Mouse (Mus musculus) kidney, adult 2 months (tissue): Measurements from ENCODE around the gene Gjd2. TPM values are rescaled to one million over a fixed set of nuclear protein-coding genes. Genes with fewer than 3 reads are reported as not detected.
A peak's percentile ranks its signal among the peaks of the same experiment; 100 is the strongest.

Experiments
- DNase-seq: peaks from one replicate; pipeline ENCODE4 v3.0.0; 2021
- H3K27ac ChIP-seq: fragments of 200-500 bp; 2 replicates; pipeline ENCODE4 v1.5.1; 2012; ENCODE audit warnings: low read depth, low read length, control low read depth, inconsistent platforms; ENCODE audit not compliant: insufficient read depth
- H3K27me3 ChIP-seq: fragments of 200-500 bp; replicated peaks from 2 replicates; pipeline ENCODE4 v1.6.1; 2012; ENCODE audit warnings: mild to moderate bottlenecking, moderate library complexity, low read length, inconsistent platforms; ENCODE audit not compliant: control insufficient read depth, insufficient read depth
- H3K36me3 ChIP-seq: fragments of 200-500 bp; 2 replicates; pipeline ENCODE4 v1.6.1; 2012; ENCODE audit warnings: mild to moderate bottlenecking, moderate library complexity, low read length, inconsistent platforms; ENCODE audit not compliant: control insufficient read depth, insufficient read depth
- H3K4me1 ChIP-seq: fragments of 200-500 bp; 2 replicates; pipeline ENCODE4 v1.6.1; 2011; ENCODE audit warnings: low read length; ENCODE audit not compliant: control insufficient read depth, insufficient read depth
- H3K4me3 ChIP-seq: fragments of 200-500 bp; 2 replicates; pipeline ENCODE4 v1.5.1; 2011; ENCODE audit warnings: mild to moderate bottlenecking, low read depth, low read length, control low read depth; ENCODE audit not compliant: insufficient read depth
- CTCF ChIP-seq: fragments of 200-500 bp; conservative IDR thresholded peaks from 2 replicates; pipeline ENCODE4 v1.5.1; 2011; ENCODE audit warnings: low read depth, mild to moderate bottlenecking, control low read depth, low read length, moderate library complexity, mixed read lengths; ENCODE audit not compliant: insufficient read depth, insufficient read length
- POLR2A ChIP-seq: fragments of 200-500 bp; IDR thresholded peaks from one replicate; pipeline ENCODE4 v1.6.1; 2011; ENCODE audit warnings: low read depth, low read length, control low read depth
- WGBS: fragments of 180-500 bp; shearing (Covaris S2); methylation state at CpG from one replicate; pipeline ENCODE4 v1.1.7; 2018; 5-methylcytosine and 5-hydroxymethylcytosine counted together
- polyA plus RNA-seq: library from polyadenylated mRNA; depleted of rRNA; stranded (reverse); fragments of >200 nt; gene quantifications from 2 replicates; pipeline ENCODE4 v1.2.3, GENCODE M21; 2012; rRNA removed

Gjd2 gene
- polyA plus RNA-seq, 1 experiment: not detected

- Histone ChIP-seq H3K27ac (no peak overlapping the region), H3K27me3 (no peaks in the 10 kb centered on the region), H3K36me3 (no peaks in the 10 kb centered on the region), H3K4me1 (no peaks in the 10 kb centered on the region), H3K4me3 (no peak overlapping the region)
- WGBS: 56% methylated on average over 5 of the region's 5 CpGs
- TF ChIP-seq POLR2A: no peak
- TF ChIP-seq CTCF: no peak
- DNase-seq: no peak
Measured at GRCm38 (mm10) chr2:113978151-113978771, 35.2 kb downstream of the Gjd2 start.

- Histone ChIP-seq H3K4me3 (no peak overlapping the region), H3K4me1 (no peaks in the 10 kb centered on the region), H3K27me3 (no peaks in the 10 kb centered on the region), H3K27ac (no peak overlapping the region), H3K36me3 (no peaks in the 10 kb centered on the region)
- TF ChIP-seq CTCF (no peak), POLR2A (no peak)
- DNase-seq: peak; percentile 1
- 39% methylated on average over 7 of the region's 7 CpGs for WGBS
Measured at GRCm38 (mm10) chr2:113973950-113974349, 39.5 kb downstream of the Gjd2 start.

- Histone ChIP-seq H3K4me1 (no peaks in the 10 kb centered on the region), H3K27me3 (no peaks in the 10 kb centered on the region), H3K4me3 (no peak overlapping the region), H3K36me3 (no peaks in the 10 kb centered on the region), H3K27ac (no peak overlapping the region)
- TF ChIP-seq CTCF (peak; percentile 37), POLR2A (no peak)
- 22% methylated on average over 4 of the region's 4 CpGs for WGBS
- DNase-seq: no peak
Measured at GRCm38 (mm10) chr2:113966421-113966820, 47.0 kb downstream of the Gjd2 start.

Other genes starting within 250 kb of the Gjd2 start
- 7.3 and 7.9 TPM in 2 replicates for gene Scg5, start 184.5 kb downstream of the Gjd2 start, polyA plus RNA-seq
- 0.71 and 1.0 TPM in 2 replicates for gene Arhgap11a, start 165.0 kb downstream of the Gjd2 start, polyA plus RNA-seq
- 4.1 and 4.5 TPM in 2 replicates for gene Actc1, start 39.9 kb upstream of the Gjd2 start, polyA plus RNA-seq
- gene Aqr, start 173.4 kb upstream of the Gjd2 start, polyA plus RNA-seq: 17.7 TPM in 2 replicates
- 1.3 and 1.9 TPM in 2 replicates for gene Zfp770, start 187.8 kb upstream of the Gjd2 start, polyA plus RNA-seq